ENCODE assay signal across 35 mouse cellular contexts in genomic region chr14:30050280-30050679, GRCm38 (mm10). TPM values are rescaled to one million over a fixed set of nuclear protein-coding genes. Genes with fewer than 3 reads are reported as not detected.
"Had no signal": no experiment of that assay in that cellular context is flagged by ENCODE, and none has a peak within 500 bp of the region (broad histone marks: within the 10 kb centered on the region; RNA-seq: fewer than 3 reads in every experiment).

No protein-coding gene starts in this region.

- H3K4me3 ChIP-seq: limb, embryonic 10.5 days; limb, embryonic 12.5 days; limb, embryonic 13.5 days; limb, embryonic 15.5 days; liver, embryonic 12.5 days; liver, embryonic 13.5 days; liver, embryonic 15.5 days; lung, embryonic 15.5 days; megakaryocyte, embryonic 14.5 days; midbrain, embryonic 10.5 days; midbrain, embryonic 12.5 days; midbrain, embryonic 13.5 days; midbrain, embryonic 15.5 days; myocyte; neural tube, embryonic 12.5 days; neural tube, embryonic 13.5 days had no signal

- H3K27me3 ChIP-seq: limb, embryonic 12.5 days; limb, embryonic 13.5 days; limb, embryonic 15.5 days; liver, embryonic 12.5 days; liver, embryonic 13.5 days; liver, embryonic 15.5 days; lung, embryonic 15.5 days; midbrain, embryonic 12.5 days; midbrain, embryonic 13.5 days; midbrain, embryonic 15.5 days; neural tube, embryonic 12.5 days; neural tube, embryonic 13.5 days had no signal

- H3K9ac ChIP-seq: limb, embryonic 12.5 days; limb, embryonic 13.5 days; limb, embryonic 15.5 days; liver, embryonic 12.5 days; liver, embryonic 13.5 days; liver, embryonic 14.5 days; liver, embryonic 15.5 days; liver, postnatal 0 days; lung, embryonic 14.5 days; lung, embryonic 15.5 days; midbrain, embryonic 12.5 days; midbrain, embryonic 13.5 days; midbrain, embryonic 15.5 days; neural tube, embryonic 12.5 days; neural tube, embryonic 13.5 days had no signal

- H3K27ac ChIP-seq: limb, embryonic 10.5 days; limb, embryonic 12.5 days; limb, embryonic 13.5 days; limb, embryonic 15.5 days; liver, embryonic 12.5 days; liver, embryonic 13.5 days; liver, embryonic 14.5 days; liver, embryonic 15.5 days; lung, embryonic 15.5 days; macrophage; midbrain, embryonic 10.5 days; midbrain, embryonic 12.5 days; midbrain, embryonic 13.5 days; midbrain, embryonic 15.5 days; neural tube, embryonic 12.5 days; neural tube, embryonic 13.5 days had no signal

- ATAC-seq: liver, embryonic 12.5 days; liver, postnatal 0 days; lung, postnatal 0 days; midbrain, embryonic 13.5 days; midbrain, embryonic 15.5 days; midbrain, embryonic 16.5 days had no signal

- H3K36me3 ChIP-seq: limb, embryonic 10.5 days; limb, embryonic 12.5 days; limb, embryonic 13.5 days; limb, embryonic 15.5 days; liver, embryonic 12.5 days; liver, embryonic 13.5 days; liver, embryonic 15.5 days; lung, embryonic 15.5 days; midbrain, embryonic 10.5 days; midbrain, embryonic 12.5 days; midbrain, embryonic 15.5 days; neural tube, embryonic 12.5 days had no signal

- H3K9me3 ChIP-seq: limb, embryonic 10.5 days; limb, embryonic 12.5 days; limb, embryonic 13.5 days; limb, embryonic 15.5 days; liver, embryonic 12.5 days; liver, embryonic 13.5 days; liver, embryonic 15.5 days; lung, embryonic 15.5 days; midbrain, embryonic 10.5 days; midbrain, embryonic 12.5 days; midbrain, embryonic 13.5 days; midbrain, embryonic 15.5 days; neural tube, embryonic 12.5 days; neural tube, embryonic 13.5 days had no signal

- H3K4me2 ChIP-seq: limb, embryonic 12.5 days; limb, embryonic 13.5 days; limb, embryonic 15.5 days; liver, embryonic 11.5 days; liver, embryonic 12.5 days; liver, embryonic 13.5 days; liver, embryonic 15.5 days; lung, embryonic 14.5 days; lung, embryonic 15.5 days; midbrain, embryonic 11.5 days; midbrain, embryonic 12.5 days; midbrain, embryonic 13.5 days; midbrain, embryonic 15.5 days; neural tube, embryonic 12.5 days; neural tube, embryonic 13.5 days had no signal

- H3K4me1 ChIP-seq: limb, embryonic 10.5 days; limb, embryonic 12.5 days; limb, embryonic 13.5 days; limb, embryonic 15.5 days; liver, embryonic 12.5 days; liver, embryonic 13.5 days; liver, embryonic 15.5 days; midbrain, embryonic 10.5 days; midbrain, embryonic 12.5 days; midbrain, embryonic 13.5 days; midbrain, embryonic 15.5 days; neural tube, embryonic 12.5 days; neural tube, embryonic 13.5 days had no signal

- DNase-seq: left cerebral cortex, postnatal 4 days; liver; liver, embryonic 13.5 days; liver, postnatal 0 days; lung, adult 18-20 months; lung, adult 2 months; lung, embryonic 14.5 days; lung, postnatal 10 days; lung, postnatal 14 days; lung, postnatal 36 days; lung, postnatal 4 days; midbrain, embryonic 14.5 days had no signal

RNA-seq across cellular contexts. Expression of gene Chdh, which starts 41.5 kb away (rescaled TPM):
- polyA plus RNA-seq: limb, embryonic 11.5 days; midbrain, embryonic 10.5 days; myocyte; neural tube, embryonic 11.5 days had no signal

RNA-seq across cellular contexts. Expression of gene Il17rb, which starts 41.6 kb away (rescaled TPM):
- polyA plus RNA-seq: macrophage had no signal
